Mouse (Mus musculus) small intestine, adult 2 months (tissue): ENCODE data around the gene 1700001O22Rik.

Source experiments
- CTCF ChIP-seq: fragments of 200-500 bp; IDR thresholded peaks from 2 replicates; pipeline ENCODE4 v1.5.1; 2012; ENCODE audit warnings: low read depth, mild to moderate bottlenecking, control low read depth, inconsistent platforms, low read length, moderate library complexity, mixed read lengths; ENCODE audit not compliant: insufficient replicate concordance, insufficient read length; ENCODE audit errors: extremely low read depth
- POLR2A ChIP-seq: fragments of 200-500 bp; IDR thresholded peaks from 2 replicates; pipeline ENCODE4 v1.6.1; 2012; ENCODE audit warnings: low read depth, mild to moderate bottlenecking, control low read depth, inconsistent platforms, low read length, moderate library complexity

- TF ChIP-seq POLR2A (no peak), CTCF (no peak)
Observed at GRCm38 (mm10) chr2:30787466-30787865, 16.0 kb downstream of the 1700001O22Rik start.
